Mouse (Mus musculus) kidney, adult 2 months (tissue): ENCODE measurements at regions not wholly inside any gene's neighbourhood (a gene's known extent, or its start where the extent isn't known, plus 50 kb on each side); places are given as distances from the start of the nearest gene placed in this dataset.

Source experiments
- CTCF ChIP-seq: fragments of 200-500 bp; conservative IDR thresholded peaks from 2 replicates; pipeline ENCODE4 v1.5.1; 2011; ENCODE audit warnings: low read depth, mild to moderate bottlenecking, control low read depth, low read length, moderate library complexity, mixed read lengths; ENCODE audit not compliant: insufficient read depth, insufficient read length
- POLR2A ChIP-seq: fragments of 200-500 bp; IDR thresholded peaks from one replicate; pipeline ENCODE4 v1.6.1; 2011; ENCODE audit warnings: low read depth, low read length, control low read depth

- TF ChIP-seq CTCF = no peak
- TF ChIP-seq POLR2A = no peak
Measured at GRCm38 (mm10) chr5:99801791-99802450, 73.1 kb upstream of the Rasgef1b start.
